Mouse (Mus musculus) adrenal gland, postnatal 4 days (tissue): ENCODE results near the gene Csf2ra. TPM values are rescaled to one million over a fixed set of nuclear protein-coding genes. Genes with fewer than 3 reads are reported as not detected.
"Not testable (repeated sequence)": the region's sequence is repeated elsewhere in the genome, so short reads cannot be mapped to it uniquely, and the experiment has no call there.

ENCODE experiments used
- DNase-seq, 2 experiments: peaks; one replicate each; pipeline ENCODE4 v3.0.0; 2021 to 2022; ENCODE audit warnings: low spot score in 2 of 2, mixed read lengths in 2 of 2
- total RNA-seq, 2 experiments: library from RNA; stranded (reverse); gene quantifications; 2 replicates each; pipeline ENCODE4 v1.2.3; 2021

Csf2ra gene
- total RNA-seq, 2 experiments from 2014 or later: 29.0 to 37.2 TPM

DNA sequence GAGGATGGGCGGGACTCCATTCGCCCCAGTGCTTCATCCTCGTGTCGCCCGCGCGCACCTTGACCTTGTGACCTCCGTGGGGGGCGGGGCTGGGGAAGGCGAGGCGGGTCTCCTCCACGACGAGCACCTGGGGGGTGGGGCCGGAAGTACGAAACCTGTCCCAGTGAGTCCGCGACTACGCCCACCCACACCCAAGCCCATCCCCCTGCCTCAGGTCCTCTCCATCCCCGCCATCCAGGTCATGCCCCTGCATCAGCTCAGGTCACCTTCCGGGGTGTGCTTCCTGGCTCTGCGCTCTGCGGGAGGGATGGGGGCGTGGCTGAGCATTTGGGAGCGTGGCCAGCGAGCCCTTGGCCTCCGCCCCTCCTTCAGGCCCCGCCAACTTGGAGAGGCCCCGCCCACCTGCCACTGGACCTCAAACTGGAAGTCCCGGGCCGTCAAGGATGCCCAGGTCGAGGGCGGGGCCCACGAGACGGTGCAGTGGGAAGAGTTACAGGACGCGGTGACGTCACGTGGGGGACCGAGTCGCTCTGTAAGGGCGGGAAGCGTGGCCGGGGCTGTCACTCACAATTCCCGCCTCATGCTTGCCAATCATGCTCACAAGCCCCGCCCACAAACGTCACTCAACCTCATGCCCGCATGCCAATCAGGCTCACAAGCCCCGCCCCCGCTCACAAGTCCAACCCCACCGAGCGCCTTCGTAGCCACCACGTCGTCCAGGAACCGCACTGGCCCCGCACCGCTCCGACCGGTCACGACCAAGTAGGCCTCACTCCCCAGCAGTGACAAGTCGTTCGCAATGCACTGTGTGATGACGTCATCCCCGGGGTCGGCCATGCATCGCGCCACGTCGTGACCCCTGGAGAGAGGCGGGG lies 2.5 kb downstream of the Csf2ra start:
- DNase-seq: peak; percentile 70 to 84

DNA sequence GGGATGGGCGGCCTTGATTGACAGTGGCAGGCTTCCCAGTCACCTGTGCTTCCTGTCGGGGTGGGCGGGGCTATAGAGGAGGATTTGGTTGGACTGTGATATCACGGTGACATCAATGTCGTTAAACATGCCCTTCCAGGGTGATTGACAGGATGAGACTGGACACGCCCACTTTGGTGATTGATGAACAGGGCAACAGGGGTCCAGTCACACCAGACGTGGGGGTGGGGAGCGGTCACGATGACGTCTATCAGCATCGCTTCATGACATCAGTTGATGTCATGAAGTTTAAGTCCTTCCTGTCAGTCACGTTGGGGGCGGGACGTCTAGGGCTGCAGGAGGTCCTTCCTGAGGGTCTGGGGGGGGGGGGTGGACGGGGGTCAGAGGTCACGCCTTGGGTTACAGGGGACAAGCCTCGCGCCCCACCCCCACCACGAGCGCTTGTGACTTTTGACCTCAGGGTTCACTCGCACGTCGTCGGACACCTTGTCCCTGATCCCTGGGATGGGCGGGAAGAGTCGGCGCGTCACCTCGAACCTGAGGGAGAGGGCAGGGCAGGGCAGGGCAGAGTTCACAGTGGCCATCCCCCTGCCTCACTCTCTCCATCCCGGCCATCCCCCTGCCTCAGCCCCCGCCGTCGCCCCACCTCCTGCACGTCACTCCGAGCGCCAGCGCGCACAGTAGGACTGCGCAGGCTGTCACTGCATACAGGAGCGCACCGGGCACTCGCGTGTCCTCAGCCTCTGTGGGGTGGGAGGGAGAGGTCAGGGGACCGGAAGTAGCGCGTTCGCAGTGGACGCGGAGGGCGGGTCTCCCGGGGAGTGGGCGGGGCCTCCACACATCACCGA lies 3.3 kb downstream of the Csf2ra start:
- no peak for DNase-seq

DNA sequence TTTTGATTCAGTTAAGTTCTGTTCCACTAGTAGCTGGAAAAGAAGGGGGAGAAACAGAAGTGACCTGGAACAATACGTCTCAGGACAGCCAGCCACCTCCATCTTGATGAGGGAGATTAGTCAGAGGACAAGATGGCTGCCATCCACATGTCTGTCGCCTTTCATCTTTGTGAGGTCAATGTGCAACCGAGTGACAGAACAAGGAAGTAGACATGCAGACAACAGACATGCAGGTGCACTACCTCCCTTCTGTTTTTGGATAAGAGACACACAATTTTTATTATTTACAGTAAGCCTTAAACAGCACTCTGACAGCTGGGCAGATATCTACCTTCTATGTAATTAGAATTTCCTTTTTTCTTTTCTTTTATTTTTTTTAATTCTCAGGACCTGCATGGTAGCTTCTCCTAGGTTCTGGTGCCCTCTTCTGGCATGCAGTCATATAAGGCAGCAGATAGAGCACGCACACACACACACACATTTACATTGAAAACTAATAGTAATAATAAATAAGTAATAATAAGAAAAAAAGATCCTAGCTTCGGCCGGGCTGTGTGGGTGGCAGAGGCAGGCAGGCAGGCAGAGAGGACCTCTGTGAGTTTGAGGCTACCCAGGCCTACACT lies 4.4 kb downstream of the Csf2ra start:
- DNase-seq: no peak

DNA sequence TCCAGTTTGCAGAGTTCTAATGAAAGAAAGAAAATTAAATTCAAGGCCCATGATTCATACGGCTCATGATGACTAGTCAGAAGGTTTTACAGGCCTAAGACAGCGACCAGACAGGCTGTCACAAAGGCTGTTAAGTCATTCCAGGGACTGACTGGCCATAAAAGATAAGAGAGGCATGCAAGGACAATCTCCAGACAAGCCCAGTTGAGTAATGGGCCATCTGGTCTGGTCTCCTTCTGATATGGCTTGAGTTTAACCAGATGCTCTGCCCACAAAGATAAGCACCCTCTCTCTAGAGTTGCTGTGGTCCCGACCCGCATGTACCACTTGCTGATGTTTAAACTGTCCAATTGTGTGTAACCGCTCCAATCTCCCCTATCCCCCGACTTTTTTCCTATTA lies 20.7 kb downstream of the Csf2ra start:
- not testable (repeated sequence) for DNase-seq

DNA sequence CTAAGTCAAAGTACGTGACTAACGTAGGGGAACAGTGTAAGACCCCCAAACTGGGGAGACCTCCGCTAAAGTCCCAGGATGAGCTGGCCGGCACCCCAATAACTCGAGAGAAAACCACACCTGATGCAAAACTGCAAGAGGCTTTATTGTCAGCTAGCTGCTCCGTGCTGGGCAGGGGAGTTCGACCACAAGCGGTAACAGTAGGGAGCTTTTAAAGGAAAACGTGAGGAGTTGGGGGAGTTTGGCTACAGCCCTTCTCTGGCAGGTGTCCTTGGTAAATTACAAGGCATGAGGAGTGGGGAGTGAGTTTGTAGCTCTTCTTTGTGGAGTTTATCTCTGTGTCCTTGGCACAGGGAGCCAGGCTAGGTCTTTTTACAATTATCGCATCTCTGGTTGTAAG lies 28.4 kb downstream of the Csf2ra start:
- peak in 1 of 2 experiments; percentile 8 for DNase-seq

DNA sequence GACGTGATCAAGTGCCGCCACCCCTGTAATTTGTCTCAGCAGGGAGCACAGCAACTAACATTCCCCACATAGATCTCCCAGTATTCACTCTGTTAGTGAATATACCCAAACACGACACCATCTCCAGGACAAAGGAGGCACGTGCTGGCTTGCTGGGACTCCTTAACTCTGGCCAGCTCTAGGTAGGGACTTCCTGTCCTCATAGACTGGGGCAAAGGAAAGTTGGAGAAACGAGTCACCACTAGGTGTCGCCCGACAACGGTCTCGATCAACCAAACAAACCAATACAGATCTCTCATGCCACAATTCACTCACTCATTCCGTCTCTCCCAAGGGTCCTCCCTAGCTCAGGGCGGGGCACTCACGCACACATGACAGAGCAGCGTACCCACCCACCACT lies 28.9 kb downstream of the Csf2ra start:
- DNase-seq: peak; percentile 62 to 80

DNA sequence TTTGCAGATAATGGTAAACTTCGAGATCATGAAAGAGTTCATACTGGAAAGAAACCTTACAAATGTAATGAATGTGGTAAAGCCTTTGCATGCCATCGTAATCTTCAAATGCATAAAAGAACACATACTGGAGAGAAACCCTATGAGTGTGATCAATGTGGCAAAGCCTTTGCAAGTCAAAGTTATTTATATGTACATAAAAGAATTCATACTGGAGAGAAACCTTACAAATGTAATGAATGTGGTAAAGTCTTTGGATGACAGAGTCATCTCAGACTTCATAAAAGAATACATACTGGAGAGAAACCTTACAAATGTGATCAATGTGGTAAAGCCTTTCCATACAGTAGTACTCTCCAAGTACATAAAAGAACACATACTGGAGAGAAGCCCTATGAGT lies 44.6 kb downstream of the Csf2ra start, which contains the start of gene Gm6020:
Gene Gm6020 (plus strand): TSS at position 301 of the 400 bp plus-strand sequence.
- not testable (repeated sequence) for DNase-seq

DNA sequence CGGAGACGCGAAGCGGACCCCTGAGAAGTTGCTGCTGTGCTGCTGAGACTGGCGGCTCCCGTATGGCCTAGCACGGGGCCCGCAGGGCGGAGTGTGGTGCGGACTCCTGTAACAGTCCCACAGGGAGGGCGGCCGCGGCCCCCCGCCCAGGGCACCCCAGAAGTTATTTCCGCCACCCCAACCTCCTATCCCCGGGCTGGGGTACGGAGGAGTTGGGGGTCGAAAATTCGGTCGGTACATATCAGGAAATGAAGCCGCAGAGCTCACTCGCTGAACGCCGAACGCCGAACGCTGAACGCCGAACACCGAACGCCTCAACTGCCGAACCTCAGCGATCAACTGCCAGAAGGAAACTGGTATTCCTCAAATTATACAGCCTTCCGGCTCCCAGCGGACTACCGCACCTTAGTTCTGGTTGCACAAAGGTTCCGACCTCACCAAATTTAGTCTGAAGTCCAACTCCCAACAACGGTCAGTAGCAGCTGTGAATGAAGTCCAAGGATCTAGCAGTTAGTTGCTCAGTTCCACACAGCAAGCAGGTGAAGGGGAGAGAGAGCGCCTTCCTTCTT lies 52.4 kb downstream of the Csf2ra start, which contains the start of gene Gm7102:
Gene Gm7102 (minus strand): TSS at position 554 of the 569 bp plus-strand sequence.
- no peak for DNase-seq

Other genes starting within 250 kb of the Csf2ra start
- gene Zfp950, start 87.6 kb downstream of the Csf2ra start, total RNA-seq: 10 to 100 TPM; 34.1 to 44.4 TPM
- under 1 TPM; 0.54 to 0.62 TPM for gene Gm7102, start 52.1 kb downstream of the Csf2ra start, total RNA-seq
- gene Gm6020, start 44.5 kb downstream of the Csf2ra start, total RNA-seq: not detected
- gene Gm21060, start 68.6 kb upstream of the Csf2ra start, total RNA-seq: not detected